Mouse (Mus musculus): ENCODE measurements around the gene Atp6v0a2. TPM values are rescaled to one million over a fixed set of nuclear protein-coding genes. Genes with fewer than 3 reads are reported as not detected.

Gene Atp6v0a2
- total RNA-seq, 2 experiments from 2014 or later, result 54.6 to 56.1 TPM

Other genes with a start within 250 kb of the Atp6v0a2 start
- 100 to 1,000 TPM; 139 to 153 TPM for gene Sbno1, start 202.6 kb upstream of the Atp6v0a2 start, total RNA-seq (2021)
- gene Kmt5a, start 188.6 kb upstream of the Atp6v0a2 start, total RNA-seq (2021), result 10 to 100 TPM; 44.3 to 48.7 TPM
- 10 to 100 TPM; 24.7 to 25.8 TPM for gene Rilpl2, start 150.2 kb upstream of the Atp6v0a2 start, total RNA-seq (2021)
- gene Snrnp35, start 145.4 kb upstream of the Atp6v0a2 start, total RNA-seq (2021), result 10 to 100 TPM; 20.9 to 24.2 TPM
- gene Rilpl1, start 97.2 kb upstream of the Atp6v0a2 start, total RNA-seq (2021), result 10 to 100 TPM; 42.5 to 57.5 TPM
- gene Tmed2, start 87.9 kb upstream of the Atp6v0a2 start, total RNA-seq (2021), result 100 to 1,000 TPM; 103 to 104 TPM
- 10 to 100 TPM; 20.5 to 26.3 TPM for gene Ddx55, start 75.7 kb upstream of the Atp6v0a2 start, total RNA-seq (2021)
- 10 to 100 TPM; 41.7 to 42.0 TPM for gene Eif2b1, start 49.4 kb upstream of the Atp6v0a2 start, total RNA-seq (2021)
- 10 to 100 TPM; 26.2 to 30.8 TPM for gene Gtf2h3, start 49.4 kb upstream of the Atp6v0a2 start, total RNA-seq (2021)
- 1 to 10 TPM in 1 of 2 experiments, under 1 TPM in 1; 0.93 to 1.0 TPM for gene Dnah10, start 96.5 kb downstream of the Atp6v0a2 start, total RNA-seq (2021)
- 10 to 100 TPM; 52.1 to 53.0 TPM for gene Ccdc92, start 233.8 kb downstream of the Atp6v0a2 start, total RNA-seq (2021)
- gene Zfp664, start 234.1 kb downstream of the Atp6v0a2 start, total RNA-seq (2021), result 10 to 100 TPM; 55.7 to 60.3 TPM

All from left cerebral cortex, postnatal 14 days (tissue).